Mouse (Mus musculus) gastrocnemius, adult 2 months (tissue): ENCODE measurements at regions not wholly inside any gene's neighbourhood (a gene's known extent, or its start where the extent isn't known, plus 50 kb on each side); places are given as distances from the start of the nearest gene placed in this dataset.
"Not testable (repeated sequence)": the region's sequence is repeated elsewhere in the genome, so short reads cannot be mapped to it uniquely, and the experiment has no call there.

ENCODE experiments used
- DNase-seq: peaks from one replicate; pipeline ENCODE4 v3.0.0; 2022
- H3K27ac ChIP-seq: fragments of 200-600 bp; 2 replicates; pipeline ENCODE4 v1.8.1; 2022; ENCODE audit warnings: mild to moderate bottlenecking
- H3K4me3 ChIP-seq: fragments of 200-600 bp; 2 replicates; pipeline ENCODE4 v1.8.1; 2022; ENCODE audit warnings: mild to moderate bottlenecking, moderate library complexity
- CTCF ChIP-seq: fragments of 200-600 bp; IDR thresholded peaks from 2 replicates; pipeline ENCODE4 v1.8.1; 2022; ENCODE audit warnings: antibody characterized with exemption, mild to moderate bottlenecking, moderate library complexity
- intact Hi-C: fragments of 180-260 bp; cut with DNase I; formaldehyde crosslinking; loops from one replicate; pipeline ENCODE4 v1.15.1; 2025

GRCm38 (mm10) chr11:8773862-8774261 lies 109.5 kb upstream of the Tns3 start:
- TF ChIP-seq CTCF = no peak
- DNase-seq = no peak
- no peak overlapping the region for H3K27ac ChIP-seq
- intact Hi-C loops = no loop called here
- no peak overlapping the region for H3K4me3 ChIP-seq

- Histone ChIP-seq H3K4me3 (no peak overlapping the region), H3K27ac (no peak overlapping the region)
- intact Hi-C loops = no loop called here
- no peak for TF ChIP-seq CTCF
- no peak for DNase-seq
Measured at GRCm38 (mm10) chr11:8773260-8773659, 108.9 kb upstream of the Tns3 start.

GRCm38 (mm10) chr11:8772541-8772940 lies 108.2 kb upstream of the Tns3 start:
- TF ChIP-seq CTCF = no peak
- intact Hi-C loops = no loop called here
- Histone ChIP-seq H3K27ac (no peak overlapping the region), H3K4me3 (no peak overlapping the region)
- DNase-seq = no peak

- H3K4me3 ChIP-seq, DNase-seq, H3K27ac ChIP-seq, intact Hi-C loops: not testable (repeated sequence)
Measured at GRCm38 (mm10) chr11:8768706-8769105, 104.4 kb upstream of the Tns3 start.

- Histone ChIP-seq H3K27ac (no peak overlapping the region), H3K4me3 (no peak overlapping the region)
- DNase-seq = no peak
- no peak for TF ChIP-seq CTCF
- intact Hi-C loops = no loop called here
Measured at GRCm38 (mm10) chr11:8765541-8765885, 101.2 kb upstream of the Tns3 start.

- DNase-seq = no peak
- 0 out of 2 replicates have a peak overlapping the region, but pooled peaks have one; percentile 54 for H3K27ac ChIP-seq
- no peak overlapping the region for H3K4me3 ChIP-seq
- intact Hi-C loops = no loop called here
- TF ChIP-seq CTCF = no peak
Measured at GRCm38 (mm10) chr11:8764861-8765540, 100.7 kb upstream of the Tns3 start.

GRCm38 (mm10) chr11:8763448-8763847 lies 99.1 kb upstream of the Tns3 start:
- no peak for DNase-seq
- intact Hi-C loops = no loop called here
- Histone ChIP-seq H3K4me3 (no peak overlapping the region), H3K27ac (no peak overlapping the region)
- no peak for TF ChIP-seq CTCF

GRCm38 (mm10) chr11:8762133-8762532 lies 97.8 kb upstream of the Tns3 start:
- intact Hi-C loops = no loop called here
- DNase-seq = no peak
- no peak overlapping the region for H3K27ac ChIP-seq
- no peak overlapping the region for H3K4me3 ChIP-seq
- TF ChIP-seq CTCF = no peak

GRCm38 (mm10) chr11:8761626-8762025 lies 97.3 kb upstream of the Tns3 start:
- intact Hi-C loops = no loop called here
- H3K27ac ChIP-seq = peak overlapping the region; percentile 28; the same call in 1 of the 2 replicates
- DNase-seq = peak; percentile 24
- TF ChIP-seq CTCF = no peak
- no peak overlapping the region for H3K4me3 ChIP-seq

GRCm38 (mm10) chr11:8759858-8760257 lies 95.5 kb upstream of the Tns3 start:
- no peak for TF ChIP-seq CTCF
- no peak for DNase-seq
- intact Hi-C loops = no loop called here
- Histone ChIP-seq H3K4me3 (no peak overlapping the region), H3K27ac (no peak overlapping the region)

GRCm38 (mm10) chr11:8754508-8754907 lies 90.2 kb upstream of the Tns3 start:
- H3K27ac ChIP-seq, H3K4me3 ChIP-seq, DNase-seq, intact Hi-C loops: not testable (repeated sequence)

- intact Hi-C loops, H3K27ac ChIP-seq, DNase-seq, H3K4me3 ChIP-seq: not testable (repeated sequence)
Measured at GRCm38 (mm10) chr11:8735784-8736183, 71.4 kb upstream of the Tns3 start.

- Histone ChIP-seq H3K27ac (no peak overlapping the region), H3K4me3 (no peak overlapping the region)
- TF ChIP-seq CTCF = no peak
- intact Hi-C loops = no loop called here
- no peak for DNase-seq
Measured at GRCm38 (mm10) chr11:8727007-8727406, 62.7 kb upstream of the Tns3 start.

- no peak for TF ChIP-seq CTCF
- intact Hi-C loops = no loop called here
- Histone ChIP-seq H3K4me3 (no peak overlapping the region), H3K27ac (no peak overlapping the region)
- DNase-seq = no peak
Measured at GRCm38 (mm10) chr11:8725505-8725904, 61.2 kb upstream of the Tns3 start.
